Mouse (Mus musculus) heart, postnatal 0 days (tissue): ENCODE results near the gene Ptprt.

Source experiments
- CTCF ChIP-seq: IDR thresholded peaks from 2 replicates; pipeline ENCODE4 v1.5.1; 2016; ENCODE audit warnings: antibody characterized with exemption, control low read depth, low read depth
- EP300 ChIP-seq: IDR thresholded peaks from 2 replicates; pipeline ENCODE4 v1.6.1; 2016; ENCODE audit warnings: antibody characterized with exemption, low read depth

DNA sequence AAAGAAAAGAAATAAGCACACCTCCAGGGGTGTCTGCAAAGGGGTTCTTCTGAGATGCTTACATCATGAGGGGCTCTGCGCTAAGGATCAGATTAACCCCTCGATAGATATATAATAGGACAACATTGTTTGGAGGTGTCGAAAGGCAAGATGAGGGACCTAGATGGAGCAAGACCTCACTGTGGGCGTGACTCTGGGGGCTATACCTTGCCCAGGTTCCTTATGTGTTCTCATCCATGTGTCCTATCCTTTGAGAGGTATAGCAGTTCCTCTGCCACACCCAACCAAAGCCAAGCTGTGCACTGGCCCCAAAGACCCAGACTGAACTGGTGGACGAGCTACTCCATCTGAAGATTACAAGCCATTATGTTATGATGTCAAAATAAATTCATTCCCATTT is 58.2 kb downstream of the Ptprt start:
- TF ChIP-seq CTCF (no peak), EP300 (no peak)
